Mouse (Mus musculus): ENCODE measurements around the gene H2-M10.6. TPM values are rescaled to one million over a fixed set of nuclear protein-coding genes. Genes with fewer than 3 reads are reported as not detected.
"Not testable (repeated sequence)": the region's sequence is repeated elsewhere in the genome, so short reads cannot be mapped to it uniquely, and the experiment has no call there.

The H2-M10.6 gene
- polyA plus RNA-seq, 1 experiment from 2014 or later: not detected

DNA sequence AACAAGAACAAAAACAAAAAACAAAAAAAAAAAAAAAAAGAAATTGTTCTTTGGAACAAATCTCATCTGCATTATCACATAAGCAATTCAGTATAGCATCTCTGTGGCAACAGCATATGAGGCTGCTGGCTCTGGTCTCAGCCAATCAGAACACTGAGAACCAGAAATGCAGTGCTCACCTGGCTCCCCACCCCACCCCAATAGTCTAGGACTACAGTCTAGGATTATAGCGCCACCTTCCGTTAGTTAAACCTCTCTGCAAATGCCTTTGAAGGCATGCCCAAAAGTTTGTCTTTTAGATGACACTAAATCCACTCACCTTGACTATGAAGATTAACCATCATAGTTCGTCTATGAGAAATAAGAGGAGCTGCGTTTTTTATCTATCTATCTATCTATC, 13.6 kb downstream of the H2-M10.6 start:
- H3K4me2 ChIP-seq: no peak overlapping the region
- no peaks in the 10 kb centered on the region for H3K4me1 ChIP-seq (replicated peaks)
- H3K36me3 ChIP-seq: no peaks in the 10 kb centered on the region
- no peak overlapping the region for H3K4me3 ChIP-seq
- no peaks in the 10 kb centered on the region for H3K27me3 ChIP-seq (replicated peaks)
- H3K9ac ChIP-seq: no peak overlapping the region
- H3K9me3 ChIP-seq (replicated peaks): no peaks in the 10 kb centered on the region
- ATAC-seq (ENCODE audit: insufficient number of reproducible peaks, low FRiP score): no peak
- 19% methylated on average over 4 of the region's 4 CpGs for WGBS
- H3K27ac ChIP-seq (ENCODE audit: poor library complexity, severe bottlenecking): no peak overlapping the region

DNA sequence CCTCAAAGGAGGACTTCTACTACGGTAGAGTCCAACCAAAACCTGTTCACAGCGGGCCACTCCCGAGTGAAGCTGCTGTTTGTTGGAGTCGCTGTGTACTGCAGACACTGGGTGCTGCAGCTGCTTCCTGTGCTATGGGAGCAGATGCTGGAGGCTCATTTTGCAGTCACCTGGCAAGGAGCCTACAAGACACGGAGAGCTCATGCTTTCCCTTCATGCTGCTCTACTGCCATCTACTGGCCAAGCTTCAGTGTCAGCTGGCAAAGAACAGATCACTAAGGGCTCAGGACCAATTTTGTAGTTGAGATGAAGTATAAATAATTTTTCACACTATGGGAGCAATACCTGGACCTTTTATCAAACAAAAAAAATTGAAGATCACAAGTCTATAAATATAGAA, 14.0 kb downstream of the H2-M10.6 start:
- not testable (repeated sequence) for H3K27me3 ChIP-seq (replicated peaks); H3K9me3 ChIP-seq (replicated peaks); H3K36me3 ChIP-seq; H3K9ac ChIP-seq; H3K4me3 ChIP-seq; H3K4me2 ChIP-seq; H3K27ac ChIP-seq (ENCODE audit: poor library complexity, severe bottlenecking); H3K4me1 ChIP-seq (replicated peaks)
- WGBS: 19% methylated on average over 5 of the region's 5 CpGs
- peak; percentile 29; the same call in 1 of the 2 replicates for ATAC-seq (ENCODE audit: insufficient number of reproducible peaks, low FRiP score)

DNA sequence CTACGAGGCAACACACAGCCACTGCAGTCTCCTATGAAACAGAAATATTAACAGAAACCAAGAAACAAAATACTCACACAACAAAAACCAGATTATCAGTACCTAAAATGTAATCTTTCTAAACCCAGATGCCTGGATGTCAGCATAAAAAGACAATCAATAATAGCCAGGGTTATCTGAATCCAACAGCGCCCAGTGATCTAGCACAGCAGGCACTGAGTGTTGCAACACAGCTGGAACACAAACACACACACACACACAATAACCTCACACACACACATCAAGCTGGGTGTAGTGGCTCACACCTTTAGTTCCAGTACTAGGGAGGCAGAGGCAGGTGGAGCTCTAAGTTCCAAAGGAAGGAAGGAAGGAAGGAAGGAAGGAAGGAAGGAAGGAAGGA, 16.5 kb downstream of the H2-M10.6 start:
- Histone ChIP-seq H3K9me3 (replicated peaks) (no peaks in the 10 kb centered on the region), H3K4me3 (no peak overlapping the region), H3K27me3 (replicated peaks) (no peaks in the 10 kb centered on the region), H3K4me2 (no peak overlapping the region), H3K9ac (no peak overlapping the region), H3K4me1 (replicated peaks) (no peaks in the 10 kb centered on the region), H3K36me3 (no peaks in the 10 kb centered on the region), H3K27ac (ENCODE audit: poor library complexity, severe bottlenecking) (no peak overlapping the region)
- ATAC-seq (ENCODE audit: insufficient number of reproducible peaks, low FRiP score): no peak
- WGBS: 80% methylated on average over 2 of the region's 2 CpGs

DNA sequence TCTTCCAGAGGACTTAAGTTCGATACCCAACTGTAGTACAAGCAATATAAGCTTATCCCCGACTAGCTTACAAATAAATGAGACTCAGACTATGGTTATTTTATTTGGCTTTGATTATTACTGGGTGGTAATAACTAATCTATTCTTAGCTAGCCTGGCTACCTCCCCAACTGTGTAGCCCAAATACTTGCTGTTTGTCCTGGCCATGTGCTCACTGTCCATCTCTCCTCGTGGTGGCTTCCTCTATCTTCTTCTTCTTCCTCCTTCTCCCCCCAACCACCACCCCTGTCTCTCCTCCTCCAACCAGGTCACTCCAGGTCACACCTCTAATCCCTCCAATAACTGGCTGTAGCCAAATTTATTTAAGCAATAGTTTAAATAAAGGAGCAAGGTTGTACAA, 18.5 kb downstream of the H2-M10.6 start:
- no peak for ATAC-seq (ENCODE audit: insufficient number of reproducible peaks, low FRiP score)
- Histone ChIP-seq H3K9ac (no peak overlapping the region), H3K9me3 (replicated peaks) (no peaks in the 10 kb centered on the region), H3K27ac (ENCODE audit: poor library complexity, severe bottlenecking) (no peak overlapping the region), H3K27me3 (replicated peaks) (no peaks in the 10 kb centered on the region), H3K4me1 (replicated peaks) (no peaks in the 10 kb centered on the region), H3K4me3 (no peak overlapping the region), H3K36me3 (no peaks in the 10 kb centered on the region), H3K4me2 (no peak overlapping the region)
- whole genome bisulfite sequencing: 65% methylated on average over 3 of the region's 3 CpGs

DNA sequence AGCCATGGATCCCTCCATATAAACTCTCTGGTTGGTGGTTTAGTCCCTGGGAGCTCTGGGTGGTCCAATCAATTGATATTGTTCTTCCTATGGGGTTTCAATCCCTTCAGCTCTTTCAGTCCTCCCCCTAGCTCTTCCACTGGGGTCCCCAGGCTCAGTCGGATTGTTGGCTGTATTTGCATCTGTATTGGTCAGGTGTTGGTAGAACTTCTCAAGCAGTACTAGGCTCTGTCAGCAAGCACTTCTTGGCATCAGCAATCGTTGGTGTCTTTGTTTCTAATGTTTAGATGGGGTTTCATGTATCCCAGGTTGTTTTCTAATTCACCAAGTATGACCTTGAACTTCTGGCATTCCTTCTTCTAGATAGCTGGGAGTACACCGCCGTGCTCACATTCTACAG, 20.7 kb downstream of the H2-M10.6 start:
- no peaks in the 10 kb centered on the region for H3K27me3 ChIP-seq (replicated peaks)
- no peak overlapping the region for H3K4me3 ChIP-seq
- H3K27ac ChIP-seq (ENCODE audit: poor library complexity, severe bottlenecking): no peak overlapping the region
- H3K9ac ChIP-seq: no peak overlapping the region
- 53% methylated on average over 4 of the region's 4 CpGs for WGBS
- no peak for ATAC-seq (ENCODE audit: insufficient number of reproducible peaks, low FRiP score)
- no peaks in the 10 kb centered on the region for H3K36me3 ChIP-seq
- no peak overlapping the region for H3K4me2 ChIP-seq
- peaks cover 8% of the 10 kb centered on the region; the same call in 1 of the 2 replicates for H3K4me1 ChIP-seq (replicated peaks)
- no peaks in the 10 kb centered on the region for H3K9me3 ChIP-seq (replicated peaks)

DNA sequence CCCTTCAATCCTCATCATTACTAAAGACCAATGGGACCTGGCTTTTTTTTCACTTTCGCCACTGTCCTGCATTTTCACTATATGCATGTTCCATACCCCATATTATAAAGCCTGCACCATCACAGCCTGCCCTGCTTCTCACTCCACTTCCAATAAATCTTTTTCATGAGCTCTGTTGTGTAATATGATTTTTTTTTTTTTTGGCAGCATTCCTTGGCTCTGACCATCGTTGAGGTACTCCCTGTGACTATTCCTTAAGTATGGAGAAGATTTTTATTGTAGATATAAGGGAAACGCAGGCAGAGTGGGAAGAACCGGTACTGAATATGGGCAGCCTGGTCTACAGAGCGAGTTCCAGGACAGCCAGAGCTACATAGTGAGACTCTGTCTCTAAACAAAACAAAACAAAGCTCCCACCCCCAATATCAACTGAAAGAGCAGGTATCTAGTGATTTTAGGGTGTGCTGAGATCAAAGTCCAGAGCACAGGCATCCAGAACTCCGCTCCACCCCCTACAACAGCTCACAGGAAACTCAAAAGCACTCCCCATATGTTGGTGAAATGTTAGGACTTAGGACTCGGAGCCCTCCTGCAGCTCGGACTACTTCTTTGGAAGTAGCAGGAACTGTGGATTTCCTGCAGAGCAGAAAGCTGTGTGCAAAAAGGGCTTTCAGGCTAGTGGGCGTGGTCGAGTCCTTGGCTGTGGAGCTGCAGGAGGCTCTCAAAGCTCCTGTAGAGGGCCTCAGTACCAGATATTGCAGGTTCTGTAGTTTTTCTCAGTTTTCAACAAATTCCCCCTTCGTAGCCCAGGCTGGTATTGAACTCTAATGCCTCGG, 23.8 kb downstream of the H2-M10.6 start:
- no peaks in the 10 kb centered on the region for H3K27me3 ChIP-seq (replicated peaks)
- peak overlapping the region; percentile 13 for H3K4me3 ChIP-seq
- ATAC-seq (ENCODE audit: insufficient number of reproducible peaks, low FRiP score): no peak
- H3K4me2 ChIP-seq: peak overlapping the region; percentile 81
- WGBS: 30% methylated on average over 12 of the region's 12 CpGs
- peak overlapping the region; percentile 97 for H3K27ac ChIP-seq (ENCODE audit: poor library complexity, severe bottlenecking)
- peak overlapping the region; percentile 73 for H3K9ac ChIP-seq
- H3K36me3 ChIP-seq: peaks cover 9% of the 10 kb centered on the region; the same call in 1 of the 2 replicates
- no peaks in the 10 kb centered on the region for H3K9me3 ChIP-seq (replicated peaks)
- H3K4me1 ChIP-seq (replicated peaks): peaks cover 18% of the 10 kb centered on the region; the same call in 1 of the 2 replicates

DNA sequence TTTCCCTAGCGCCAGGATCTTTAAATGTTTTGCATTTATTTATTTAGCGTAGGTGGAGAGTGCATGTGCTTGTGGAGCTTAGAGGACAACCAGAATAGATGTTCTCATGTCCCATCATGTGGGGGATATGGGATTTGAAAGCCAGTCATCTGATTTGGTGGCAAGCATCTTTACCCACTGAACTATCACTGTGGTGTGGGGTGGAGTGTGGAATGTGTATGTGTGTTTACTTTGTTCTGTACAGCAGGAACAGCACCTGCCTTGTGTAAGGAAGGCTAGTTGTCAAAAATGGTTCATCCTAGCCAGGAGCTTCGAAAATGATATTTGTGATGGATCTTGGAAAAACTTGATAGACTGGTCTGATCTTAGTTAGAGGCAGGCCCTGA, 24.4 kb downstream of the H2-M10.6 start:
- Histone ChIP-seq H3K4me1 (replicated peaks) (peaks cover 18% of the 10 kb centered on the region; the same call in 1 of the 2 replicates), H3K27me3 (replicated peaks) (no peaks in the 10 kb centered on the region), H3K36me3 (peaks cover 11% of the 10 kb centered on the region; the same call in 1 of the 2 replicates), H3K4me2 (peak overlapping the region; percentile 81), H3K4me3 (peak overlapping the region; percentile 87), H3K27ac (ENCODE audit: poor library complexity, severe bottlenecking) (peak overlapping the region; percentile 97), H3K9me3 (replicated peaks) (no peaks in the 10 kb centered on the region), H3K9ac (peak overlapping the region; percentile 73)
- 13% methylated on average over 3 of the region's 3 CpGs for WGBS
- peak; percentile 10; the same call in 1 of the 2 replicates for ATAC-seq (ENCODE audit: insufficient number of reproducible peaks, low FRiP score)

DNA sequence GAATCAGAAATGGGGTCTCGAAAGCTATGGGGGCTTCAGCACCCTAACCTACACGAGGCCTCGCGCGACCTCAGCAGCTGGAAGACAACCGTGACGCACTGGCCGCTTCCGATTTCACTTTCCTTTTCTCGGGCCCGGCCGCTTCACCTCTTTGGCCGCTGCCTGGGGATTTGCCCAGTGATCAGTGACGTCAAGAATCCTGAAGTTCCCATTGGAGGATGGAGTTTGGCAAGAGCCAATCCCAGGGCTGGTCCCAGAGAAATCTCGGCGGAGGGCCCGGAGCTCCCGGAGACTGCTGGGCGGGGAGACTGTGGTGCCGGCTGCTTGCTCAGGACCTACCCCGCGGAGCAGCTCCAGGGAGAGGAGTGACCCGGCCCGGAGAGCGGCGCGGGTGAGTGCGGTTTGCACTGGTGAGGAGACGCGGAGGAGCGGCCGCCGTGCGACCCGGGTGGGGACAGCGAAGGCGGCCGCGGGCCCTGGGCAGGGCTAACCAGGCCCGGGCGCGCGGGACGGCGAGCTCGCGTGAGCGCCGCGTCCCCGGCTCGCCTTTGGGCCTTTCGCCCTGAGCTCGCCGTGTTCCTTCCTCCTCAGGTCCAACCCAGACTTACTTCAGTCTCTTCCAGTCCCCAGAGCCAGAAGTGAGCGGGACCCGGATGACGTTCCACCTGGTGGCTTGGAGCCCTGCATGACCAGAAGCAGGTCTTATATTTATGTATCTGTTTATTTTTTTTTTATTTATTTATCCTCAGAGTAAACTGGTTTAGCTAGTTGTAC, 25.1 kb downstream of the H2-M10.6 start, which contains the start of gene Trim26:
TSS of gene Trim26 (plus strand) at position 261 of the 774 bp plus-strand sequence.
- peak; percentile 99 for ATAC-seq (ENCODE audit: insufficient number of reproducible peaks, low FRiP score)
- H3K9me3 ChIP-seq (replicated peaks): no peaks in the 10 kb centered on the region
- H3K4me3 ChIP-seq: peak within 1 kb of the TSS; percentile 87
- peak within 1 kb of the TSS; percentile 97 for H3K27ac ChIP-seq (ENCODE audit: poor library complexity, severe bottlenecking)
- peak within 1 kb of the TSS; percentile 81 for H3K4me2 ChIP-seq
- H3K36me3 ChIP-seq: peaks cover 12% of the 10 kb centered on the region; the same call in 1 of the 2 replicates
- H3K4me1 ChIP-seq (replicated peaks): peaks cover 18% of the 10 kb centered on the region; the same call in 1 of the 2 replicates
- peak within 1 kb of the TSS; percentile 90 for H3K9ac ChIP-seq
- no peaks in the 10 kb centered on the region for H3K27me3 ChIP-seq (replicated peaks)
- WGBS: under 1% methylated on average over 58 of the region's 58 CpGs

DNA sequence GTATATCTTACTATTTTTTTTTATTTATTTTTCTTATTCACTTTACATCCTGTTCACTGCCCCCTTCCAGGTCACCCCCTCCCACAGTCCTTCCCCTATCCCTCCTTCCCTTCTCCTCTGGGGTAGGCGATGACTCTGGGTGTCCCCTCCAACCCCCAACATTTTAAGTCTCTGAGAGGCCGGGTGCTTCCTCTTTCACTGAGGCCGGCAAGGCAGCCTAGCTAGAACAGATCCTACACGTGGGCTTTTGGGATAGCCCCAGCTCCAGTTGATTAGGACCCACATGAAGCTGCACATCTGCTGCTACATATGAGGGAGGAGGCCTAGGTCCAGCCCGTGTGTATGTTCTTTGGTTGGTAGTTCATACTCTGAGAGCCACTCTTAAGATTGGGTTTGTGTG, 27.0 kb downstream of the H2-M10.6 start:
- Histone ChIP-seq H3K9ac (no peak overlapping the region), H3K27ac (ENCODE audit: poor library complexity, severe bottlenecking) (no peak overlapping the region), H3K4me2 (no peak overlapping the region), H3K27me3 (replicated peaks) (no peaks in the 10 kb centered on the region), H3K36me3 (peaks cover 17% of the 10 kb centered on the region; the same call in 1 of the 2 replicates), H3K4me1 (replicated peaks) (peaks cover 28% of the 10 kb centered on the region), H3K9me3 (replicated peaks) (no peaks in the 10 kb centered on the region), H3K4me3 (no peak overlapping the region)
- WGBS: 75% methylated on average over 5 of the region's 5 CpGs
- no peak for ATAC-seq (ENCODE audit: insufficient number of reproducible peaks, low FRiP score)

DNA sequence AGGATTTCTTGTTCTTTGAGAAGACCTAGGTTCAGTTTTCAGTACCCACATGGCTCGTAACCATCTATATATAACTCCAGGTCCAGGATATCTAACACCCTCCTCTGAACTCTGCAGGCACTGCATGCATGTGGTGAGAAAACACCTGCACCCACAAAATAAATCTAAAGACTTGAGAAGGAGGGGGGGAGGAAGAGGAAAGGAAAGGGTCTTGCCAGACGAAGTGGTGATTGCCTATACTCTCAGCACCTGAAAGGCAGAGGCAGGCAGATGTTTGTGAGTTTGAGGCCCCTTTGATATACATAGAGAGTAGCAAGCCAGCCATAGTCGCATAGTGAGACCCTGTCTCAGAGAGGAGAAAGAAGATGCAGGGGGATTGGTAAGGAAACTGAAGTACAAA, 28.0 kb downstream of the H2-M10.6 start:
- no peaks in the 10 kb centered on the region for H3K9me3 ChIP-seq (replicated peaks)
- no peak overlapping the region for H3K9ac ChIP-seq
- no peak for ATAC-seq (ENCODE audit: insufficient number of reproducible peaks, low FRiP score)
- peaks cover 34% of the 10 kb centered on the region for H3K4me1 ChIP-seq (replicated peaks)
- WGBS: 69% methylated on average over 3 of the region's 3 CpGs
- H3K27ac ChIP-seq (ENCODE audit: poor library complexity, severe bottlenecking): no peak overlapping the region
- no peak overlapping the region for H3K4me2 ChIP-seq
- H3K36me3 ChIP-seq: peaks cover 17% of the 10 kb centered on the region; the same call in 1 of the 2 replicates
- H3K27me3 ChIP-seq (replicated peaks): no peaks in the 10 kb centered on the region
- H3K4me3 ChIP-seq: no peak overlapping the region

DNA sequence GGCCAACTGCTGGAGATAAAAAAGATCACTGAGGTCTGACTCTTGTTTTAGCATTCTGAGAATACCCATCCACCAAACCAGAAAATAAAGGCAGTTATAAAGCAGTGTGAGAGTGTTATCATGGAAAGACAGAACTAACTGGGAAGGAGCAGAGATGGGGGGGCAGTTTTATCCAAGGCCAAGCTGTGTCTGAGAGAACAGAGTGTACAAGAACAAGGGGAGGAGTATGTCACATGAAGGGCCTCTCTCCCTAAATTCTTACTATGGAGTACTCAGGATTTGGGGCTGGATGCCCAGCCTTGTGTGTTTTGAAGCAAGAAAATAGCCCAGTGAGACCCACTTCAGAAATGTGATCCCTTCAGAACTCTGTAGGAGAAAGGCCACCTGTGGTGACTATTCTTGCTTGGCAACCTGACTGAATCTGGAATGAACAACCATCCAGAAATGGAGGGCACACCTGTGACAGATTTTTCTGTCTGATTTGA, 29.0 kb downstream of the H2-M10.6 start:
- Histone ChIP-seq H3K4me2 (no peak overlapping the region), H3K27me3 (replicated peaks) (no peaks in the 10 kb centered on the region), H3K27ac (ENCODE audit: poor library complexity, severe bottlenecking) (no peak overlapping the region), H3K9me3 (replicated peaks) (no peaks in the 10 kb centered on the region), H3K9ac (no peak overlapping the region), H3K36me3 (peaks cover 17% of the 10 kb centered on the region; the same call in 1 of the 2 replicates), H3K4me3 (no peak overlapping the region), H3K4me1 (replicated peaks) (peaks cover 31% of the 10 kb centered on the region)
- no peak for ATAC-seq (ENCODE audit: insufficient number of reproducible peaks, low FRiP score)
